Mouse (Mus musculus) kidney, postnatal 10 days (tissue): ENCODE measurements around the gene Sec16a.

ENCODE experiments used
- DNase-seq: peaks from one replicate; pipeline ENCODE4 v3.0.0; 2021; ENCODE audit warnings: mixed read lengths

The Sec16a gene

GRCm38 (mm10) chr2:26437221-26437620 lies 7.8 kb downstream of the Sec16a start:
- no peak for DNase-seq

- DNase-seq: peak; percentile 42
These were observed 10.0 kb downstream of the Sec16a start for GRCm38 (mm10) chr2:26434791-26435572.

GRCm38 (mm10) chr2:26429851-26430250 lies 15.2 kb downstream of the Sec16a start:
- DNase-seq: no peak

- DNase-seq: no peak
These were observed 20.5 kb downstream of the Sec16a start for GRCm38 (mm10) chr2:26424541-26424940.

- no peak for DNase-seq
These were observed 21.9 kb downstream of the Sec16a start for GRCm38 (mm10) chr2:26423086-26423485.

GRCm38 (mm10) chr2:26421969-26422368 lies 23.0 kb downstream of the Sec16a start:
- no peak for DNase-seq

GRCm38 (mm10) chr2:26418120-26418519 lies 26.9 kb downstream of the Sec16a start:
- no peak for DNase-seq

- DNase-seq: no peak
These were observed 27.9 kb downstream of the Sec16a start for GRCm38 (mm10) chr2:26417066-26417465.

- no peak for DNase-seq
These were observed 34.0 kb downstream of the Sec16a start for GRCm38 (mm10) chr2:26410931-26411411.

- DNase-seq: no peak
These were observed 34.9 kb downstream of the Sec16a start for GRCm38 (mm10) chr2:26410091-26410490.

- DNase-seq: no peak
These were observed 35.7 kb downstream of the Sec16a start for GRCm38 (mm10) chr2:26409362-26409761.

GRCm38 (mm10) chr2:26408515-26409356 lies 36.3 kb downstream of the Sec16a start, which contains the start of gene Inpp5e:
TSS of gene Inpp5e (minus strand) at chr2:26409203.
- DNase-seq: peak; percentile 99

- peak; percentile 42 for DNase-seq
These were observed 41.7 kb downstream of the Sec16a start for GRCm38 (mm10) chr2:26403306-26403705.

GRCm38 (mm10) chr2:26402265-26402664 lies 42.8 kb downstream of the Sec16a start:
- no peak for DNase-seq

GRCm38 (mm10) chr2:26401023-26401422 lies 44.0 kb downstream of the Sec16a start:
- DNase-seq: no peak

- DNase-seq: no peak
These were observed 44.7 kb downstream of the Sec16a start for GRCm38 (mm10) chr2:26400296-26400695.

- DNase-seq: no peak
These were observed 45.4 kb downstream of the Sec16a start for GRCm38 (mm10) chr2:26399647-26400046.

GRCm38 (mm10) chr2:26398978-26399377 lies 46.0 kb downstream of the Sec16a start:
- no peak for DNase-seq

- DNase-seq: no peak
These were observed 53.4 kb downstream of the Sec16a start for GRCm38 (mm10) chr2:26391617-26392016.

- DNase-seq: no peak
These were observed 54.1 kb downstream of the Sec16a start for GRCm38 (mm10) chr2:26390954-26391353.

GRCm38 (mm10) chr2:26389154-26389690 lies 55.8 kb downstream of the Sec16a start, which contains the start of the genes Entr1 and Pmpca:
TSS of gene Entr1 (minus strand) at chr2:26389316.
TSS of gene Pmpca (plus strand) at chr2:26389339.
- peak; percentile 94 for DNase-seq

GRCm38 (mm10) chr2:26388682-26389153 lies 56.3 kb downstream of the Sec16a start:
- peak; percentile 50 for DNase-seq

- no peak for DNase-seq
These were observed 57.3 kb downstream of the Sec16a start for GRCm38 (mm10) chr2:26387713-26388112.
